Mouse (Mus musculus) small intestine, adult 2 months (tissue): Measurements from ENCODE around the gene Msantd2.

Source experiments
- CTCF ChIP-seq: fragments of 200-500 bp; IDR thresholded peaks from 2 replicates; pipeline ENCODE4 v1.5.1; 2012; ENCODE audit warnings: low read depth, mild to moderate bottlenecking, control low read depth, inconsistent platforms, low read length, moderate library complexity, mixed read lengths; ENCODE audit not compliant: insufficient replicate concordance, insufficient read length; ENCODE audit errors: extremely low read depth
- POLR2A ChIP-seq: fragments of 200-500 bp; IDR thresholded peaks from 2 replicates; pipeline ENCODE4 v1.6.1; 2012; ENCODE audit warnings: low read depth, mild to moderate bottlenecking, control low read depth, inconsistent platforms, low read length, moderate library complexity

DNA sequence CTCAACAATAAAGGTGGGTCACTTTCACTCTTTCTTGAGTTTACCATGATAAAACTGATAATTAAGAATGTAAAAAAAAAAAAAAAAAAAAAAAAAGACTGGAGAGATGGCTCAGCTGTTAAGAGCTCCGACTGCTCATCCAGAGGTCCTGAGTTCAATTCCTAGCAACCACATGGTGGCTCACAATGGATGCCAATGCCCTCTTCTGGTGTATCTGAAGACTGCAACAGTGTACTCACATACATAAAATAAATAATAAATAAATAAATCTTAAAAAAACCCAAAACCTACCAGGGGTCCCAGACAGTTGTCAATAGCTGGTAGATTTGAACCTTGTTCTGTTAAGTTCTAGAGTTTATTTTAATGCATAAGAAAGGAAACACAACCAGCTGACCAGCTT is 57.8 kb downstream of the Msantd2 start:
- no peak for TF ChIP-seq CTCF
- no peak for TF ChIP-seq POLR2A
